Mouse (Mus musculus) embryonic fibroblast, embryonic 13.5 days (primary cell): Measurements from ENCODE around the gene F2rl1.

Experiments
- CTCF ChIP-seq: IDR thresholded peaks from 2 replicates; pipeline ENCODE4 v1.5.1; 2011; ENCODE audit warnings: mild to moderate bottlenecking, control low read depth, low read length, moderate library complexity, borderline replicate concordance; ENCODE audit not compliant: insufficient read depth
- POLR2A ChIP-seq: IDR thresholded peaks from 2 replicates; pipeline ENCODE4 v1.6.1; 2011; ENCODE audit warnings: low read depth, mild to moderate bottlenecking, control low read depth, low read length, moderate library complexity

GRCm38 (mm10) chr13:95553885-95554492 is 29.0 kb upstream of the F2rl1 start:
- TF ChIP-seq POLR2A: no peak
- TF ChIP-seq CTCF: no peak
